Mouse (Mus musculus) testis, adult 2 months (tissue): ENCODE data around the gene Cend1.

ENCODE experiments used
- CTCF ChIP-seq: fragments of 200-500 bp; IDR thresholded peaks from 2 replicates; pipeline ENCODE4 v1.5.1; 2012; ENCODE audit warnings: low read depth, mild to moderate bottlenecking, inconsistent platforms, low read length, moderate library complexity; ENCODE audit not compliant: control insufficient read depth, insufficient read depth, insufficient replicate concordance
- POLR2A ChIP-seq: fragments of 200-500 bp; IDR thresholded peaks from 2 replicates; pipeline ENCODE4 v1.6.1; 2012; ENCODE audit warnings: low read depth, mild to moderate bottlenecking, inconsistent platforms, low read length, moderate library complexity; ENCODE audit not compliant: control insufficient read depth

- TF ChIP-seq CTCF = peak; percentile 64
- no peak for TF ChIP-seq POLR2A
Observed at GRCm38 (mm10) chr7:141457986-141458660, 28.8 kb upstream of the Cend1 start.
